Mouse (Mus musculus) brain, adult 10 weeks (tissue): ENCODE data around the gene Olfr1453. TPM values are rescaled to one million over a fixed set of nuclear protein-coding genes. Genes with fewer than 3 reads are reported as not detected.

ENCODE experiments used
- polyA plus RNA-seq: library from polyadenylated mRNA; stranded (reverse); fragments of 350-450 nt; fragmentation: Illumina TruSeq; extraction: RNeasy Lipid Tissue Mini Kit (QIAGEN cat#74804); gene quantifications from one replicate; pipeline ENCODE4 v1.2.3, GENCODE M21; 2015; ENCODE audit warnings: low read depth, low replicate concordance

Olfr1453 gene
- polyA plus RNA-seq = not detected

DNA sequence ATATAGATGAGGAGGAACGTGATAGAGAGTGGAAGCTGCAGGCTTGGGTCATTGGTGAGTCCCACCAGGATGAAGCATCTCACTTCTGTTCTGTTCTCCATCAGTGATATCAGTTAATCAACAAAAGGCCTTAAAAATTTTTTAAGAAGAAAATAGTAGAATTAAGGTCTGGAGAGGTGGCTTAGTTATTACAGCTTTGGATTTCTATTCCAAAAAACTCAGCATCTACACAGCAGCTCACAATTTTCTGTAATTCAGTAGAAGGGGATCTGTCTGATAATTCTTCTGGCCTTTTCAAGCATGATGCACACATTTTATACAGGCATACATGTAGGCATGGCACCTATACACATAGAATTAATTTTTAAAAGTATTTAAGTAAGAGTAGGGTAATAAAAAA lies at the start of gene Olfr1453:
Gene Olfr1453, minus strand, starts transcription at position 101 of the 400 bp plus-strand sequence.

DNA sequence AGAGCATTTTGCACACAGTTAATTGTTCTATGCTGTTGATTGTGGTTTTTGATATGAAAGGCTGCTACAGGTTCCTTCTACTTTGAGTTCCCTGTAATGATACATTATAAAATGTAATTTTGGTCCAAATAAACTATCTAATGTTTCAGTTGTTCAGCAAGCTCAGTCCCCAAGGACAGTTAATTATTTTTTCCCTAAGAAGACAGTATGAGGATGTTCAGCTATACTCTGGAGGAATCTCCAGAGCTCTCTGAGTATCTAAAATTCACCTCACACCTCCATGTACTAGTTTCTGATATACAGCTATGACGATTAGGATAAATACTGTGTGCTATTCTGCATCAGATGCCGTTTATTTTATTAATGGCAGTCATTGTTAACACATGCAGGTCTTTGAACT lies 32.2 kb upstream of the Olfr1453 start, which contains the start of gene Olfr1454:
Gene Olfr1454, plus strand, starts transcription at position 301 of the 400 bp plus-strand sequence.

DNA sequence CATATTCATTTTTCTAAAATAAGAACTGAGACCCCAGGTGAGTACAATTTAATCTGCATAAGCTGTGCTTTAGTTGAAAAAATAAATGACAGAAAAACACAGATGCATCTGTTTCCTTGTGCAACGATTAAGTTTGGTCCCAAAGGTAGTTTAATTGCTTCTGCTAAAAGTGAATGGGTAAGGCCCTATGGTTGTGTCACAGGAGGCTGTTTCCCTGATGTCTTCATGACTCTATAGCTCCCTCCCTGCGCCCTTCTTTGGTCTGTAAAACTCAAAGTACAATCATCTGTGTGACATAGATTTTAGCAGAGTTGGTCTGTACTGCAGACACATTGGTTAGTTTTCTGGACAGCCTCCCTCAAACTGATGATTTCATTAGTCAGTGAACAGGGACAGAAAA lies 33.4 kb downstream of the Olfr1453 start, which contains the start of gene Olfr1451:
Gene Olfr1451, plus strand, starts transcription at position 301 of the 400 bp plus-strand sequence.

Other genes starting within 250 kb of the Olfr1453 start
- gene Zfp91, start 232.2 kb downstream of the Olfr1453 start, polyA plus RNA-seq = 72.9 TPM
- 2.2 TPM for gene Lpxn, start 232.1 kb downstream of the Olfr1453 start, polyA plus RNA-seq
- not detected for gene Gm5244, start 181.6 kb downstream of the Olfr1453 start, polyA plus RNA-seq
- not detected for gene Olfr1444, start 171.0 kb downstream of the Olfr1453 start, polyA plus RNA-seq
- not detected for gene Olfr1445, start 144.5 kb downstream of the Olfr1453 start, polyA plus RNA-seq
- gene Olfr1446, start 134.8 kb downstream of the Olfr1453 start, polyA plus RNA-seq = not detected
- gene Olfr1447, start 124.6 kb downstream of the Olfr1453 start, polyA plus RNA-seq = not detected
- gene Olfr1448, start 103.9 kb downstream of the Olfr1453 start, polyA plus RNA-seq = not detected
- not detected for gene Olfr1449, start 97.5 kb downstream of the Olfr1453 start, polyA plus RNA-seq
- gene Olfr1450, start 78.1 kb downstream of the Olfr1453 start, polyA plus RNA-seq = not detected
- not detected for gene Olfr1451, start 33.3 kb downstream of the Olfr1453 start, polyA plus RNA-seq
- gene Olfr1454, start 32.3 kb upstream of the Olfr1453 start, polyA plus RNA-seq = not detected
- not detected for gene Olfr1457, start 69.6 kb upstream of the Olfr1453 start, polyA plus RNA-seq
- not detected for gene Olfr1458, start 78.4 kb upstream of the Olfr1453 start, polyA plus RNA-seq
- gene Olfr1459, start 121.2 kb upstream of the Olfr1453 start, polyA plus RNA-seq = not detected
- gene Olfr1461, start 134.7 kb upstream of the Olfr1453 start, polyA plus RNA-seq = not detected
- not detected for gene Olfr1462, start 157.4 kb upstream of the Olfr1453 start, polyA plus RNA-seq
- gene Olfr1463, start 203.0 kb upstream of the Olfr1453 start, polyA plus RNA-seq = not detected